Mouse (Mus musculus) lung, postnatal 10 days (tissue): ENCODE results near the gene Oas3.
A peak's percentile ranks its signal among the peaks of the same experiment; 100 is the strongest.
"Not testable (repeated sequence)": the region's sequence is repeated elsewhere in the genome, so short reads cannot be mapped to it uniquely, and the experiment has no call there.

Source experiments
- DNase-seq: peaks from one replicate; pipeline ENCODE4 v3.0.0; 2021

The Oas3 gene

GRCm38 (mm10) chr5:120777478-120777877, at the start of gene Oas3:
Gene Oas3 (minus strand): TSS chr5:120777661.
- DNase-seq = no peak

- no peak for DNase-seq
These were observed 41.5 kb upstream of the Oas3 start for GRCm38 (mm10) chr5:120818999-120819398.

GRCm38 (mm10) chr5:120815949-120816348, 38.5 kb upstream of the Oas3 start:
- peak; percentile 29 for DNase-seq

- DNase-seq = no peak
These were observed 35.6 kb upstream of the Oas3 start for GRCm38 (mm10) chr5:120813023-120813422.

- peak; percentile 92 for DNase-seq
These were observed 34.7 kb upstream of the Oas3 start, which contains the start of gene Oas1c for GRCm38 (mm10) chr5:120811951-120812819. Gene Oas1c (minus strand): TSS chr5:120812514.

GRCm38 (mm10) chr5:120809171-120809570, 31.7 kb upstream of the Oas3 start:
- peak; percentile 9 for DNase-seq

- peak; percentile 57 for DNase-seq
These were observed 29.0 kb upstream of the Oas3 start for GRCm38 (mm10) chr5:120806458-120806857.

GRCm38 (mm10) chr5:120803596-120803995, 26.1 kb upstream of the Oas3 start:
- DNase-seq = no peak

GRCm38 (mm10) chr5:120798943-120799342, 21.5 kb upstream of the Oas3 start:
- not testable (repeated sequence) for DNase-seq

GRCm38 (mm10) chr5:120798147-120798546, 20.7 kb upstream of the Oas3 start:
- DNase-seq = not testable (repeated sequence)

GRCm38 (mm10) chr5:120795480-120796034, 18.1 kb upstream of the Oas3 start, which contains the start of gene Oas1e:
Gene Oas1e (minus strand): TSS chr5:120795530.
- peak; percentile 40 for DNase-seq

- DNase-seq = peak; percentile 61
These were observed 15.6 kb upstream of the Oas3 start for GRCm38 (mm10) chr5:120793043-120793442.

- no peak for DNase-seq
These were observed 9.6 kb upstream of the Oas3 start for GRCm38 (mm10) chr5:120787042-120787441.

GRCm38 (mm10) chr5:120782446-120782845, 5.0 kb upstream of the Oas3 start:
- DNase-seq = no peak

GRCm38 (mm10) chr5:120781646-120782045, 4.2 kb upstream of the Oas3 start:
- DNase-seq = no peak

- DNase-seq = no peak
These were observed 2.5 kb upstream of the Oas3 start for GRCm38 (mm10) chr5:120779922-120780321.

GRCm38 (mm10) chr5:120778941-120779340, 1.5 kb upstream of the Oas3 start:
- no peak for DNase-seq

- no peak for DNase-seq
These were observed 660 bp downstream of the Oas3 start for GRCm38 (mm10) chr5:120776801-120777200.

- DNase-seq = no peak
These were observed 2.0 kb downstream of the Oas3 start for GRCm38 (mm10) chr5:120775287-120775985.

GRCm38 (mm10) chr5:120769396-120769795, 8.1 kb downstream of the Oas3 start:
- no peak for DNase-seq

- DNase-seq = no peak
These were observed 12.5 kb downstream of the Oas3 start for GRCm38 (mm10) chr5:120765010-120765409.

- no peak for DNase-seq
These were observed 15.6 kb downstream of the Oas3 start for GRCm38 (mm10) chr5:120761901-120762300.

GRCm38 (mm10) chr5:120754215-120754614, 23.2 kb downstream of the Oas3 start:
- no peak for DNase-seq

GRCm38 (mm10) chr5:120752786-120753185, 24.7 kb downstream of the Oas3 start:
- DNase-seq = no peak
